Mouse (Mus musculus) stomach, embryonic 14.5 days (tissue): ENCODE results near the gene Lrrn2. TPM values are rescaled to one million over a fixed set of nuclear protein-coding genes. Genes with fewer than 3 reads are reported as not detected.

Experiments
- ATAC-seq: fragments of 200-750 bp; cut with Nextera tagmentation; 2 replicates; pipeline ENCODE4 v1.8.0; 2017; ENCODE audit warnings: low read depth, moderate TSS enrichment; ENCODE audit not compliant: insufficient number of reproducible peaks, insufficient read depth, low FRiP score
- H3K27ac ChIP-seq: fragments of 300-500 bp; sonication (generic); 2 replicates; pipeline ENCODE4 v1.5.1; 2014; ENCODE audit warnings: mild to moderate bottlenecking, low read length, moderate library complexity, mixed read lengths
- H3K27me3 ChIP-seq: fragments of 300-500 bp; sonication (generic); 2 replicates; pipeline ENCODE4 v1.6.1; 2014; ENCODE audit warnings: low read length, control low read depth, mixed read lengths; ENCODE audit not compliant: control insufficient read depth, insufficient read depth
- H3K36me3 ChIP-seq: fragments of 300-500 bp; sonication (generic); 2 replicates; pipeline ENCODE4 v1.6.1; 2014; ENCODE audit warnings: mild to moderate bottlenecking, control low read depth, low read length, moderate library complexity, mixed read lengths; ENCODE audit not compliant: control insufficient read depth, insufficient read depth
- H3K4me1 ChIP-seq: fragments of 300-500 bp; sonication (generic); 2 replicates; pipeline ENCODE4 v1.6.1; 2014; ENCODE audit warnings: low read length, control low read depth, mixed read lengths; ENCODE audit not compliant: control insufficient read depth, insufficient read depth
- H3K4me2 ChIP-seq: fragments of 300-500 bp; sonication (generic); replicated peaks from 2 replicates; pipeline ENCODE4 v1.6.1; 2014; ENCODE audit warnings: low read depth, low read length, control low read depth
- H3K4me3 ChIP-seq: fragments of 300-500 bp; sonication (generic); 2 replicates; pipeline ENCODE4 v1.5.1; 2014; ENCODE audit warnings: low read depth, low read length, control low read depth
- H3K9ac ChIP-seq: fragments of 300-500 bp; sonication (generic); replicated peaks from 2 replicates; pipeline ENCODE4 v1.6.1; 2014; ENCODE audit warnings: low read depth, mild to moderate bottlenecking, control low read depth, low read length, moderate library complexity, mixed read lengths
- H3K9me3 ChIP-seq: fragments of 300-500 bp; sonication (generic); 2 replicates; pipeline ENCODE4 v1.6.1; 2016; ENCODE audit warnings: low read depth, low read length, control low read depth; ENCODE audit not compliant: control insufficient read depth
- WGBS: fragments of 180-500 bp; shearing (Covaris S2); extraction: QIAGEN DNeasy Blood & Tissue Kit; methylation state at CpG from one replicate; pipeline ENCODE4 v1.1.7; 2014; 5-methylcytosine and 5-hydroxymethylcytosine counted together
- polyA plus RNA-seq: library from polyadenylated mRNA; unstranded; fragments of >200 nt; fragmentation: Nextera tagmentation; extraction: Ambion mirVana; gene quantifications from 2 replicates; pipeline ENCODE4 v1.2.1, GENCODE M21; 2014

The Lrrn2 gene
- polyA plus RNA-seq, 1 experiment from 2014 or later = 5.1 TPM

DNA sequence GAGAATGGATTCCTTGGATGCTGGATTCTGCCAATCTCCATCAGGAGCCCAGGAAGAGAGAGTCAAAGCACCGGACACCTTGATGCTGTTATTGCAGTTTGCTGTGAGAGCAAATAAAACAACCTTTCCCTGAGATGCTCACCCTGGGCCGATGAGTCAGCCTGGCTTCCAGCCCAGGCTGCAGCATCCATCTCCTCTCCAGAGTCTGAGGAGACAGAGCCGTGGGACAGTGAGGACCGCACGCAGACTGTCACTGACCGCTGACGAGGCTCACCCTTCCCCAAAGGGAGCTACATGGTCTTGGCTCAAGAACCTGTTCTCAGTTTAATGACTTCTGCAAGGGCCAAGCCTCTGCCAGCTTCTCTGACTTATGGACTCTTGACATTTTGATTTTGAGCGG, 34.3 kb upstream of the Lrrn2 start:
- Histone ChIP-seq H3K36me3 (no peaks in the 10 kb centered on the region), H3K9me3 (no peaks in the 10 kb centered on the region), H3K27ac (no peak overlapping the region), H3K4me1 (no peaks in the 10 kb centered on the region), H3K4me3 (no peak overlapping the region), H3K4me2 (no peak overlapping the region), H3K9ac (no peak overlapping the region), H3K27me3 (no peaks in the 10 kb centered on the region)
- WGBS = 77% methylated on average over 8 of the region's 8 CpGs
- ATAC-seq = no peak

DNA sequence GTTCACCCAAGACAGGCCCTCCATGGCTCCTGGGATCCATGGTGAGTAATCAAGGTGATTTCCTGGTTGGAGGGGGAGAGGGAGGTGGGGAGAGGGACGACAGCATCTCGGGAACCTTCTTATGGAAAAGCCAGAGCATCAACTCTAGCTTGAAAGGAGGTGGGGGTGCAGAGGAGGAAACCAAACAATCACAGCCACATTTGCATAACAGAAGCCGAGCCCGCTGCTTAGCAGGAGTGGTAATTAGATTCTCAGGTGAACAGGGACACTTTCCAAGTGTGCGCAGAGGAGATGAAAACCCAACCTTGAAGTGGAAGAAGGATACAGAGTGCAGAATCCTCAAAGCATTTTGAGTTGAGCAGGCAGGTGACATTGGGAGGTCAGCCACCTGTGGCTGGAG, 29.3 kb upstream of the Lrrn2 start:
- no peak for ATAC-seq
- no peak overlapping the region for H3K4me2 ChIP-seq
- no peak overlapping the region for H3K9ac ChIP-seq
- 49% methylated on average over 5 of the region's 5 CpGs for WGBS
- H3K27ac ChIP-seq = no peak overlapping the region
- H3K9me3 ChIP-seq = no peaks in the 10 kb centered on the region
- H3K36me3 ChIP-seq = no peaks in the 10 kb centered on the region
- no peaks in the 10 kb centered on the region for H3K4me1 ChIP-seq
- no peak overlapping the region for H3K4me3 ChIP-seq
- H3K27me3 ChIP-seq = no peaks in the 10 kb centered on the region

DNA sequence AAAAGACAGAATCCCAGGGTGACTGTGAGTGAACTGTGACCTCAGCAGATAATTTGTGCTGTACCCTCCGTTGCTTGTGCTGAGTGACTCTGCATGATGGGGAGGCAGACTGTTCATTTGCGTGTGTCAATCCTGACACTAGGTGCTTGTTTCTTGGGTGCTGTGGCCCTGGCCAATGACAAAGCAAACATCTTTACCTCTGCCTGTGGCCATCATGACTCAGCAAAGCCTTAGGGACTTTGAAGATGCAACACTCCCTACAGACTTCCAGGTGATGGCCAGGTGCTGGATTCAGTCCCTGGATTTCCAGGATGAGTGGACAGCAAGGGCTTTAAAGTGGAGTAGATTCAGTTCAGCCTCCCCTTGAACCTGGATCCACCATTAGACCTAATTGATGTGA, 28.8 kb upstream of the Lrrn2 start:
- H3K36me3 ChIP-seq = no peaks in the 10 kb centered on the region
- no peak for ATAC-seq
- no peak overlapping the region for H3K9ac ChIP-seq
- no peaks in the 10 kb centered on the region for H3K27me3 ChIP-seq
- no peaks in the 10 kb centered on the region for H3K4me1 ChIP-seq
- WGBS = 73% methylated on average over 2 of the region's 2 CpGs
- H3K27ac ChIP-seq = no peak overlapping the region
- no peak overlapping the region for H3K4me3 ChIP-seq
- H3K4me2 ChIP-seq = no peak overlapping the region
- H3K9me3 ChIP-seq = no peaks in the 10 kb centered on the region

DNA sequence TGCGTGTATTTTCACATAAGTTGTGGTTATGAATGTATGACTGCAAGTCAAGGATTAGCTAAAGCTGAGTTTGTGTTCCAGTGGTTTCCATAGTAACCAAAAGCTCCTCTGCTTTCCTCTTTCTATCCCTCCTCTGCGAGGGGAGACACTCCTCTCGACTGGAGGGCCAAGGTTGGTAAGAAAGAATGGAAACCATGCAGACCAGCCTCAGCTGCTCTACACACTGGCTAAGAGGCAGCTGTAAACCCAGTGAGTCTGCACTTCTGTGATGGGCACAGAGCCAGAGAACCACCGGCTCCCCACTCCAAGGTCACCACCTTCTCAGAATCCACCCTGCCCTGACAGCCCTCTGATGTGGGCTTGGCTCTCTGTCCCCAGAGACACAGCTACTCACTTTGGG, 28.3 kb upstream of the Lrrn2 start:
- H3K9ac ChIP-seq = no peak overlapping the region
- WGBS = 35% methylated on average over 4 of the region's 4 CpGs

DNA sequence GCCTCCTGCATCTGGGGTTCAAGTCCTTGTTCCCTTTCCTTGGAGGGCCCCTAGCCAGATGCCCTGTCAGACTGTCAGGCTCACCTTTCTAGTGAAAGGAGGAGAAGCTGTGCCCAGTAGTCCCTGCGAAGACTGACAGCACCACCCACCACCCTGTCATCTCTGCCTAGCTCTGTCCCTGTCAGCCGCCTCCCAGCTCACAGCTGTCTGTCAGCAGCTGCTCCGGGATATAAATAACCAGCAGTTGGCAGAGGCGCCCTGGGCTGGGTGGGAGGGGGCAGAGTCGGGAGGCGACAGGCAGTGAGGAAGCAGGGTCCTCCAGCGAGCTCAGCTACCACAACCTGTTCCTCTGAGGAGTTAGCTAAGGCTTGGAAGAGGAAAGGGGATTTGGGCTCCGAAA, 26.8 kb upstream of the Lrrn2 start:
- Histone ChIP-seq H3K9me3 (no peaks in the 10 kb centered on the region), H3K4me2 (no peak overlapping the region), H3K27me3 (no peaks in the 10 kb centered on the region), H3K9ac (no peak overlapping the region), H3K4me1 (no peaks in the 10 kb centered on the region), H3K4me3 (no peak overlapping the region), H3K36me3 (no peaks in the 10 kb centered on the region), H3K27ac (no peak overlapping the region)
- no peak for ATAC-seq
- 24% methylated on average over 8 of the region's 8 CpGs for WGBS

More for the DNA sequence above, 28.3 kb upstream of the Lrrn2 start:
- no peak for ATAC-seq
- no peak overlapping the region for H3K4me3 ChIP-seq
- H3K27ac ChIP-seq = no peak overlapping the region
- H3K27me3 ChIP-seq = no peaks in the 10 kb centered on the region
- H3K4me1 ChIP-seq = no peaks in the 10 kb centered on the region
- no peaks in the 10 kb centered on the region for H3K36me3 ChIP-seq
- no peak overlapping the region for H3K4me2 ChIP-seq
- no peaks in the 10 kb centered on the region for H3K9me3 ChIP-seq

DNA sequence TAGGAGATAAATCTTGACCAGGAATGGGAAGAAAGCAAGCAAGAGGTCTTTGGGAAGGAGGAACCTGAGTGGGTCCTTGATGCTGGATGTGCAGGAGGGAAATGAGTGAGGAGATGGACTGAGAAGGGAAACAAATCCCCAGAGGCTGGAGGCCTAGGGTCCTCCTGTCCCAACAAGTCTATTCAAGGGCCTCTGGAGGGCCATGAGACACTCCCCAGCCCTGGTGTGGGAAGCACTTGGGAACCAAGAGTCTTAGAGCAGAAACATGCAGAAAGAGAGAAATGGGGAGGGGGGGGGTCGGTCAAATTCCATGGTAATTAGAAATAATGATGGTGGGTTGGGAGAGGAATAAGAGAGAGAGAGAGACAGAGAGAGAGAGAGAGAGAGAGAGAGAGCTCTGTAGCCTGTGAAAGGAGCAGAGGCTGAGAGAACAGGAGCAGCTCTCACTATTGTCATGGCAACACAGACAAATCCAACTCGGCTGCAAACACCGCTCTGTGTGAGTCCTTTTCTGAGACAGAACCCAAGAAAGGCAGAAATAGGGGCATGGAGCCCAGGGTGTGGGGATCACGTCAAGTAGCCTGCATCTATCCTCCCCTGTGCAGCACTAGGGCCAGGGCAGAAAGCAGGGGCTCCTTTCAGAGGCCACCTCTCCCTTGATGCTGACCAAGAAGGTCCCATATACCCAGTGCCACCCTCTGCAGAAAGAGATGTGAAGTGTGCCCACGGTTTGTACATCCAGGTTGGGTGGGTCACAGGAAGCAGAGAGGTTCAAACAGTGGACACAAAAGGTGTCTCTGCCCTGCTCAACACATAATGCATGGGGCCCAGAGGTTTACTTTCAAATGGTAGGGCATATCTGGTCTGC, 21.3 kb upstream of the Lrrn2 start:
- Histone ChIP-seq H3K9me3 (no peaks in the 10 kb centered on the region), H3K36me3 (no peaks in the 10 kb centered on the region), H3K9ac (no peak overlapping the region), H3K27ac (no peak overlapping the region), H3K4me2 (no peak overlapping the region), H3K27me3 (no peaks in the 10 kb centered on the region), H3K4me1 (no peaks in the 10 kb centered on the region), H3K4me3 (no peak overlapping the region)
- 65% methylated on average over 5 of the region's 5 CpGs for WGBS
- ATAC-seq = no peak

DNA sequence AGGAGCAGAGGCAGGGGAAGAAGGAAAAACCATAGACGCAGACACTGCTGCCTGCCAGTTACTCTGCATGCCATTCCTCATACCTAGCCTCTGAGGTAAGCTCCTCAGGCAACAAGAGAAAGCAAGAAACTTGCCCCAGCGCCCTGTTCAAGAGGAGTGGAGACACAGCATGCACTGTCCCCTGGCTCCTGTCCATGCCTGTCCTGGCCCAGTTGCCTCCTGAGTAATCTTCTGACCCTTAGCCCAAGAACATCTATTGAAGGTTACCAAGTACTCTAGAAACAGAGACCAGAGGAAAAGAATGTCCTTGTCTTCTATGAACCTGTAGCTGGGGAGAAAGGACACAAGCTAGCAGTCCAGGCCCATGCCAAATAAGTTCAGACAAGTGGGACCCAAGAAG, 15.9 kb upstream of the Lrrn2 start:
- Histone ChIP-seq H3K9ac (no peak overlapping the region), H3K9me3 (no peaks in the 10 kb centered on the region), H3K4me2 (no peak overlapping the region), H3K4me1 (no peaks in the 10 kb centered on the region), H3K36me3 (no peaks in the 10 kb centered on the region), H3K4me3 (no peak overlapping the region), H3K27ac (no peak overlapping the region), H3K27me3 (no peaks in the 10 kb centered on the region)
- 75% methylated on average over 2 of the region's 2 CpGs for WGBS
- no peak for ATAC-seq

DNA sequence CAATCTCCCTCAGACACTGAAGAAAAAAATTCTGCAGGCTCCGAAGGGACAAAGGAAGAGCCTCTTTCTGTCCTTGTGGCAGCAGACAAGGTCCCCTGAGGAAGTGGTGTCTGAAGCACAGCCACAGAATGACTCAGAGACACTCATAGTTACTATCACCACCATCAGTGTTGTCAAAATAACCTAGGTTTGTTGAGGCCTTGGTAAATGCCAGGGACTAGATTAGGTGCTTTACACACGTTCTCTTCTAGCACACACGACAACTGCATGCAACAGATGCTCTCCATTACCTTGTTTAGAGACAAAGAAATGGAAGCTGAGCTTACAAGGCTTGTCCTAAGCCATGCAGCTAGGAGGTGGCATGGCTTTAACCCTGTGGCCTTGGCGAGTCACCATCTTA, 14.5 kb upstream of the Lrrn2 start:
- WGBS = 82% methylated on average over 4 of the region's 4 CpGs

DNA sequence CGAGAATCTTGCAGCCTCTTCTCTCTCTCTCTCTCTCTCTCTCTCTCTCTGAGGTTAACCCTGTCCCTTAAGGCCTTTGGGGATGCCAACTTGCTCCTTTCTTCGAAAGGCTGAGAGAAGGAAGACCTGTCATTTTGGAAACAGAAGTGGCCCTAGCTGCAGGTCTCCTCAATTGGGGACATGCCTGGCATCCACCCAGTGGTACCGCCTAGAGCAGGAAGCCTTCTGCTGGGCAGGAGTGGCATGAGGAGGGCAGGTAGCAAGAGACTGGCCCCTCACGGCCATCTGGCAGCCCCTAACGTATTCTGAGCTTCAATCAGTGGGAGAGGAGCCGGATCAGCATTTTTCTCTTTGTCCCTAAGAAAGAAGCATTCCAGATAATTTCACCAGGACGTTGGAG, 9.7 kb upstream of the Lrrn2 start:
- no peak overlapping the region for H3K27ac ChIP-seq
- no peaks in the 10 kb centered on the region for H3K9me3 ChIP-seq
- no peak overlapping the region for H3K4me2 ChIP-seq
- WGBS = 57% methylated on average over 7 of the region's 7 CpGs
- H3K4me3 ChIP-seq = no peak overlapping the region
- no peaks in the 10 kb centered on the region for H3K4me1 ChIP-seq
- H3K36me3 ChIP-seq = no peaks in the 10 kb centered on the region
- no peaks in the 10 kb centered on the region for H3K27me3 ChIP-seq
- ATAC-seq = no peak
- no peak overlapping the region for H3K9ac ChIP-seq

More for the DNA sequence above, 14.5 kb upstream of the Lrrn2 start:
- Histone ChIP-seq H3K27me3 (no peaks in the 10 kb centered on the region), H3K27ac (no peak overlapping the region), H3K4me1 (no peaks in the 10 kb centered on the region), H3K36me3 (no peaks in the 10 kb centered on the region), H3K9ac (no peak overlapping the region), H3K4me2 (no peak overlapping the region), H3K4me3 (no peak overlapping the region), H3K9me3 (no peaks in the 10 kb centered on the region)
- no peak for ATAC-seq
